Mouse (Mus musculus): ENCODE data around the gene Klhl1.

DNA sequence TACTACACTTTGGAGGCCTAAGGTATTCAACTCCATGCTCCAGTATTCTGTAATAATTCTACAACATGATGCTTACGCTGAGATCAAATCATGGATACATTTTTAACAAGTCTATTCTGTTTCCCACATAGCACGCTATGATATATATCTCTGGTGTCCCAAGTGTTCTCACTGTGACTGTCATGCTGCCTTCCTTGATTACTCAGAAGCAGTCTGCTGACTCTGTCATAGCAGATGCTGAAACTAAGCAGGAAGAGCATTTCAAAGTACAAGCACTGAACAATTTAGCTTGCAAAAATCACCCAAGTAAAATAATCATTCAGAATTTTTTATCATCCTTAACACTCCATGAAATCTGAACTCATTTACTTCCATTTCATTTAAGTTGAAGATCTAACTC lies 378.7 kb downstream of the Klhl1 start:
- TF ChIP-seq CTCF (IDR thresholded peaks at IDR 0.05; ENCODE audit: low read depth) (no peak), EP300 (IDR thresholded peaks at IDR 0.05; ENCODE audit: low read depth) (no peak)

All from liver, postnatal 0 days (tissue).